Mouse (Mus musculus): ENCODE results near the gene Vps26b.

DNA sequence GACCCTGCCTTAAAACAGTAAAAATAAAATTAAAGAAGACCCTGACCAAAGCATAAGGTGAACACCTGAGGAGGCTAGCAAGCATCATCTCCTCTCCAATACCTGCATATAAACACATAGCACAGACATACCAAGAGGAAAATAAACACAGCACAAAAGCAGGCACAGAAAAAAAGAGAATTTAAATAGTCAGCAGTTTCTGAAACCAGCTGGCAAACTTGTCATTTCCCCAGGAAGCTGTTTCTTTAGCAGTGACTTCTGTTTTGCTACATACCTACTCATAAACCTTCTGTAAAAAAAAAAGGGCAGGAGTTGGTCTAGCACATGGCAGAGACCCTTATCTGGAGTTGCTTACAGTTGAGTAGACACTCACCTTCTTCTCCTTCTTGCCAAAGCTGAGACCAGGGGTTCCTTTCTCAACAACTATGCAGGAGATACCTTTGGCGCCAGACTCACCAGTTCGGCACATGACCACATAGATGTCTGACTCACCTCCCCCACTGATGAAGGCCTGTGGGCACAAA is 44.7 kb downstream of the Vps26b start:
- TF ChIP-seq CTCF (IDR thresholded peaks at IDR 0.05; ENCODE audit: control insufficient read depth, insufficient read depth, insufficient read length) (no peak), MAX (IDR thresholded peaks at IDR 0.05) (no peak), MYOD1 (IDR thresholded peaks at IDR 0.05; ENCODE audit: control insufficient read depth, insufficient read length, low read depth) (no peak), MYOG (IDR thresholded peaks at IDR 0.05; ENCODE audit: control insufficient read depth, extremely low read depth, insufficient read length) (no peak), CEBPB (IDR thresholded peaks at IDR 0.05; ENCODE audit: low read depth) (no peak), USF1 (IDR thresholded peaks at IDR 0.05; ENCODE audit: low read depth) (no peak), FOSL1 (IDR thresholded peaks at IDR 0.05; ENCODE audit: insufficient read depth, low read length, poor library complexity, severe bottlenecking) (no peak)

All from C2C12 (cell line).